Mouse (Mus musculus) kidney, adult 2 months (tissue): Measurements from ENCODE around the gene D5Ertd577e.
"Not testable (repeated sequence)": the region's sequence is repeated elsewhere in the genome, so short reads cannot be mapped to it uniquely, and the experiment has no call there.

Experiments used
- CTCF ChIP-seq: fragments of 200-500 bp; conservative IDR thresholded peaks from 2 replicates; pipeline ENCODE4 v1.5.1; 2011; ENCODE audit warnings: low read depth, mild to moderate bottlenecking, control low read depth, low read length, moderate library complexity, mixed read lengths; ENCODE audit not compliant: insufficient read depth, insufficient read length
- POLR2A ChIP-seq: fragments of 200-500 bp; IDR thresholded peaks from one replicate; pipeline ENCODE4 v1.6.1; 2011; ENCODE audit warnings: low read depth, low read length, control low read depth

- TF ChIP-seq CTCF, POLR2A: not testable (repeated sequence)
These were observed 53.9 kb downstream of the D5Ertd577e start, which contains the start of gene Gm3286 for GRCm38 (mm10) chr5:95510458-95510857.
